Mouse (Mus musculus): Measurements from ENCODE around the gene Faah.

Gene Faah

DNA sequence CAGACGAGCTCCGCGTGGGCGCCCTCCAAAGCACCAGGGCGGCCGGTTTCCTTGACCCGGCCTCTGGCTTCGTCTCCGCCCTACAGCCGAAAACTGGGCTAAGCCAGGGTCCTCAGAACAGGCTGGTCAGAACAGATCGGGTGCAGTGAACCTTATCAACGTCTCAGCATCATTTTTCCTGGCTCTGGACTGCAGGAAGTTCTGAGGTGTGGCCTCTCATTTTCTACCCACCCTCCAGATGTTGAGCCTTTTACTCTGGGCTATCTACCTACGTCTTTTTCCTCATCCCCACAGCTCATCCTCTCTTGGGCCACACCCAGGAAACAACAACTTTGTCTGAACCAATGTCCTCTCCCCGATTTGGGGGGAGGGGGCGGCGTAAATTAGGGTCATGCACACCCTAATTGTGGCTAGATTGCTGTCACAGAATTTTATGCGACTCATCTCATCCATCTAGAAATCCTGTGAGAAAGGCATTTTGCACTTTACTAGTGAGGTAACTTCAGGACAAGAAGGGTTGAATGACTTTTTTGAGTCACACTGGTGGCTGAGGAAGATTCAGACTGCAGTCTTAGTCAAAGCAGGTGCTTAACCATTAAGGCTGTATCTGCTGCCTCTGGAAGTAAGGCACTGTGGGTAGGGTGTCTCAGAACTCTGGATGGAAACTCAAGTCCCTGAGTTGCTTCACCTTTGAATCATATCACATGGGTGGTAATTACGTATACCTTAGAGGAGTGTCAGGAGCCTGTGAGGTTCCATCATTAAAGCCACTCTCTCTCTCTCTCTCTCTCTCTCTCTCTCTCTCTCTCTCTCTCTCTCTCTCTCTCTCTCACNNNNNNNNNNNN lies at the start of gene Faah:
Faah (minus strand) TSS at position 25 of the 845 bp plus-strand sequence.
- no peak for DNase-seq (ENCODE audit: low read depth, low spot score)

GRCm38 (mm10) chr4:116063855-116064254 lies 46.1 kb upstream of the Faah start:
- no peak for DNase-seq (ENCODE audit: low read depth, low spot score)

- DNase-seq (ENCODE audit: low read depth, low spot score): no peak
These were observed 41.4 kb upstream of the Faah start for GRCm38 (mm10) chr4:116059012-116059726.

DNA sequence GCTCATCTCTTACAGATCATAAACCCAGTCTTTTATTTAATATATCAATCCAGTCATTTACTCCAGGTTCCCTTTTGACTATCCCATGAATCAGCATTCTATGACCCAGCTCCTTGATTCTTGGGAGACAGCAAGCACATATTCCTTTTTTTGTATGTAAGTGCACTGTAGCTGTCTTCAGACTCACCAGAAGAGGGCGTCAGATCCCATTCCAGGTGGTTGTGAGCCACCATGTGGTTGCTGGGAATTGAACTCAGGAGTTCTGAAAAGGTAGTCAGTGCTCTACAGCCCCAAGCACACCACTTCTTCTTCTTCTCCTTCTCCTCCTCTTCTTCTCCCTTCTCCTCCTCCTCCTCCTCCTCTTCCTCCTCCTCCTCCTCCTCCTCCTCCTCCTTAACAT lies 39.8 kb upstream of the Faah start:
- DNase-seq (ENCODE audit: low read depth, low spot score): no peak

GRCm38 (mm10) chr4:116053399-116053961 lies 35.8 kb upstream of the Faah start, which contains the start of gene Nsun4:
Nsun4 (minus strand) TSS chr4:116053876.
- DNase-seq (ENCODE audit: low read depth, low spot score): peak; percentile 94

DNA sequence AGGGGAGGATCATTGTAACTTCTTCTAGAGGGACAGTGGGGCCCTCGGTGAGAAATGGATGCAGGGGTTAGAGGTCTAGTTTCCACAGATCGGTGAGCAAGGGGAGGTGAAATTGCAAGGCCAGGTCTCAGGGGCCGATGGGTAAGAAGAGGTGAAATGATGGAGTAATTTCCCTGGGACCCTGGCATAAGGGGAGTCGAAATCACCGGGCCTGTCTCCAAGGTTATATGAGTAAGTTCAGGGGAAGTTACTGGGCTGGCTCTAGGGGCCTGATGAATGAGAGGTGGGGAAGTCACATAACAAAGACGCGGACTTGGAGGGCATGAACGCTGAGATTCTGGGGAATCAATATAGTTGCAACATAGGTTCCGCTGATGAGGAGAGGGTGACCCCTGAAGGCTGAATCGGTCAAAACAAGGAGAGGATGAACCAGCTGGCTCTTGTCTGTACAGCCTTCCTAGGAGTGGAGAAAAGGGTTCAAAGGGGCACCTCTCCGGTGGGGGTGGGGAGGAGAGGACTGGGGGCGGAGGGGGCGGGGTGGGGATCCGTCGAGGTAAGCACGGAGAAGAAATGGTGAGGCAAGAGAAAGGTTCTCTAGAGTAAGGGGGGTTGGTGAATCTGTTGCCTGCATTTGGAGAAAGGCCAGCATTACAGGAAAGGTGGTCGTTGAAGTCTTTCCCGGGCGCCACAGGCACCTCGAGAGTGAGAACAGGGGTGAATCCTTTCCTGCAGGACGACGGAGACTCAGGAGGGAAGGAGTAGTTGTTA lies 35.0 kb upstream of the Faah start:
- DNase-seq (ENCODE audit: low read depth, low spot score): no peak

GRCm38 (mm10) chr4:116049211-116049610 lies 31.5 kb upstream of the Faah start:
- DNase-seq (ENCODE audit: low read depth, low spot score): no peak

GRCm38 (mm10) chr4:116048130-116048920 lies 30.6 kb upstream of the Faah start:
- DNase-seq (ENCODE audit: low read depth, low spot score): no peak

GRCm38 (mm10) chr4:116047681-116048080 lies 30.0 kb upstream of the Faah start:
- DNase-seq (ENCODE audit: low read depth, low spot score): no peak

DNA sequence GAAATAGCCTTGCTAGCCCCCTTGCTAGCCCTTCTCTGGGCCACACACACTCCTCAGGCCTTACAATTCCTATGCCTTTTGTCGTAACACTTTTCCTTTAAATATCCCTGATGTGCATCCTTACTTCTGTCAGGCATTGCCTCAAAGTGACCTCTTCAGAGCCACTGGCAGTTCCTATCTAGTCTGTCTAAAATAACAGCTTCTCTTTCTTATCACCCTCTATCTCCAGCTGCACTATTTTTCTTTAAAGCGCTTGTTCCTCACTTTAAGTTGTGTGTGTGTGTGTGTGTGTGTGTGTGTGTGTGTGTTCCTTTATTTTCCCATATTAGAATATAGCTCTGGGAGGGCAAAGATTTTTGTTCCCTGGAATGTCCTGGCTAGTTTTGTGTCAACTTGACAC lies 28.9 kb upstream of the Faah start:
- no peak for DNase-seq (ENCODE audit: low read depth, low spot score)

DNA sequence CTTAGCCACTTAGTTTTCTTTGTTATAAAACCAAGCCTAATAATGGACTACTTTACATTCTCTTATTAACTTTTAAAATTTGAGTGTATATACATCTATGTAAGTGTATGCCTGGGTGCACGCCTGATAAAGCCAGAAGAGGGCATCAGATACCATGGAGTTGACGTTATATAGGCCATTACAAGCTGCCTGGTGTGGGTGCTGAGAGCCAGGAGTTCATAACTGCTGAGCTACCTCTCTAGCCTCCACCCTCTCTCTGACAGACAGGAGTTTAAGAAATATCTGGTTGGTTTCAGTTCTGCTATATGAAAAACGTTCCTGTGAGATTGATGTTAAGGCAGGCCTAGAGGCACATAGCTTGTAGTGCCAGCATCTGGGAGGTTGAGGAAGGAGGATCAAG lies 24.5 kb upstream of the Faah start:
- no peak for DNase-seq (ENCODE audit: low read depth, low spot score)

GRCm38 (mm10) chr4:116040466-116040865 lies 22.7 kb upstream of the Faah start:
- no peak for DNase-seq (ENCODE audit: low read depth, low spot score)

DNA sequence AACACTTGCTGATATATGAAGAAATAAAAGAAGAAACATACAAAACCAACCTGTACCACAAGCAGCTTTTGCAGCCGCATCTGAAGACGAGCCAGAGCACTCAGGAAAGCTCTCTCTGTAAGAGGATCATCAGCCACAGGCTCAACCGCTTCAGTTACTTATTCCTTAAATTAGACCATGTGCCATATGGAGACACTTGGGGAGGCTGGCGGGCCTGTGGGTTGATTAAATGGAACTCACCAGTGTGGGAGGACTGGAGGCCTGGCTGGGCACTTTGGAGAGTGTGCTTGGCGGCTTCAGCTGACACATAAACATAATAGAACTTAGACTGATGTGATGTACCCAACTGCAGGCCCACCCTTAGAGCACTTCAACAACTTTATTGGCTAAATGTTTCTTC lies 15.6 kb upstream of the Faah start:
- DNase-seq (ENCODE audit: low read depth, low spot score): peak; percentile 76

- DNase-seq (ENCODE audit: low read depth, low spot score): no peak
These were observed 15.2 kb upstream of the Faah start for GRCm38 (mm10) chr4:116032906-116033305.

DNA sequence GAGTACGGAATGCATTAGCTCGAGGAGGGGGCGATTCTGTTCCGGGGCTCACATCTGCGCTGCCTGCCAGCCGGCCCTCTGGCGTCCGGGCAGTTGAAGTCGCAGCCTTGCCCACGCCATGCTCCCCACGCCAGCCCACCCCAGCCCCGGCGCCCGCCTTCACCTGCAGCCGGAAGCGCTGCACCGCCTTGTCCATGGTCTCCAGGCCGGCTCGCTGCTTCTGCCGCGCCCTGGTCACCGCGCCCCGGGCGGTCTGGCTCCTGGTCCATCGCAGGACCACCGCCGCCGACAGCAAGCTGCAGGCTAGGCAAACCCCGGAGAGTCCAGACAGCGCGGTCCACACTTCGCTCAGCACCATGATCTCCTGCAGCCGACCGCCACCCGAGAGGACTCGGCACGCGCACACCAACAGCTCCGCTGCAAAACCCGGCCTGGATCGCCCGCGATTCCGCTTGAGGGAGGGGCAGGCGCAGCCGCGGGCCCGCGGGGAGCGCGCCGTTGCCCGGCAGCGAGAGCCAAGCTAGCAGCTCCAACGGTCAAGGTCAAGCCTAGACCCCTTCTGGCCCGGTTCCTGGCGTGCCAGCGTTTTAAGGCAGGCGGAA lies 325 bp downstream of the Faah start:
- DNase-seq (ENCODE audit: low read depth, low spot score): no peak

DNA sequence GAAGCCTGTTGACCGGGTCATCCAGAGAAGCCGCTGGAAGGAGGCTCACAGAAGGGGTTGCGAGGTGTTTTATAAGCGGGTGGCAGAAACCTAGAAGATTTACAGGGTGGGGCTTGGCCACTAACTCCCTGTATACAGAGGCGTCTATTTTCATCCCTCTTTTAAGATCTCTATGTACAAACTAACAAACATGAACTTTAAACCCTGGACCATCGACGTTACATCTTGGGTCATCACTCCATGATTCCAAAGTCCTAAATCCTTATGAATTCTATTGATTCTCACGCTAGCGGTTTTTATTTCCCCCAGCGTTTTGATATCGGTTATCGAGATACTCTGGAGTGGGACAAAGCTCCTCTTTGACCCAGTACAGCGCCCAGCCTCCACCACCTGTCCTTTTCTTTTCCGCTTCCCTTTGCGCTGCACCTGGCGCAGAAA lies 845 bp downstream of the Faah start:
- no peak for DNase-seq (ENCODE audit: low read depth, low spot score)

DNA sequence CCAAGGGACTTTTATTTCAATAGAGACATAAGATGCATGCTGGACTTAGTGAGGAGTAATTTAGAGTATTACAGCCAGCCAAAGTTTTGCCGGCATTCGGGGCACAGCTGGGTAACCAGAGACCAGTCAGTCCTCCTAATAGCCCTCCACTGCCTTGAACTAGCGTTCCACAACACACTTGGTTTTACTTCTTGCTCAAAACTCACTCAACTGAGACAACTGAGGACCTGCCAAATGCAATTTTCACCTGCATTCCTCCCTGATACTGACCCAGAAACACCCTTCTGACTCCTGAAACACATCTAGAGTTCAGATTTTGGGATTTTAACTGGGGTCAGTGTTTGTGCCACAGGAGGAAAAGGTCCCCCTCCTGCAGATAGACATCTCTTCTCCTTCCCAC lies 1.3 kb downstream of the Faah start:
- no peak for DNase-seq (ENCODE audit: low read depth, low spot score)

- DNase-seq (ENCODE audit: low read depth, low spot score): peak; percentile 66
These were observed 1.7 kb downstream of the Faah start for GRCm38 (mm10) chr4:116015996-116016395.

DNA sequence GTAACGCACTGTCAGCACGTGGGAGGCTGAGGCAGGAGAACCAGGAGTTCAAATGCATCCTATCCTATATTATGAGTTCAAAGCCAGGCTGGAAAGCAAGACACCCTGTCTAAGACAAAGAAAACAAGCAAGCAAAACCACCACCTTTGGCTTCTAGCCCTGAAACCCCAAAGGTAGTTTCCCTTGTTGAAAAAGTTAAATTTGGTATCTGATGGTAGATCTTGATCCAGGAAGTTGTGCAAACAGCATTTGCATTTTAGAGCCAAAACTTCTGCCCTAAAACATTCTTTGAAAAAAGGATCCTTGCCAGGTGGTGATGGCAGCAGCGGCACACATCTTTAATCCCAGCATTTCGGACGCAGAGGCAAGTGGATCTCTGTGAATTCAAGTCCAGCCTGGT lies 2.2 kb downstream of the Faah start:
- DNase-seq (ENCODE audit: low read depth, low spot score): no peak

DNA sequence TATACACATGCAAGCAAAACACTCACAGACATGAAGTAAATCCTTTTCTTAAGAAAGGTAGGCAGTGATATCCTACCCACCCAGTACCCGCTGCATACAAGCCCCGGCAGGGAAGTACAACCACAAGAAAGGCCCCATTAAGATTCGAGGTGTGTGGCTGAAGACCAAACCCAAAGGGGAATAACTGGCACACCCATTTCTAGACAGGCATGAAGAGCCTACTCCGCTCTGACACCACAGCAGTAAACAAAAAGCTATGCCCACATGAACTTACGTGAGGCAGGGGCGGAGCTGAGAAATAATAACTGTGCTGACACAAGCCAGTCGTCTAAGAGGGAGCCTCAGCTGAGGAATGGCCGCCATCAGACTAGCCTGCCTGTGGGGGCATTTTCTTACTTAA lies 7.5 kb downstream of the Faah start:
- DNase-seq (ENCODE audit: low read depth, low spot score): no peak

DNA sequence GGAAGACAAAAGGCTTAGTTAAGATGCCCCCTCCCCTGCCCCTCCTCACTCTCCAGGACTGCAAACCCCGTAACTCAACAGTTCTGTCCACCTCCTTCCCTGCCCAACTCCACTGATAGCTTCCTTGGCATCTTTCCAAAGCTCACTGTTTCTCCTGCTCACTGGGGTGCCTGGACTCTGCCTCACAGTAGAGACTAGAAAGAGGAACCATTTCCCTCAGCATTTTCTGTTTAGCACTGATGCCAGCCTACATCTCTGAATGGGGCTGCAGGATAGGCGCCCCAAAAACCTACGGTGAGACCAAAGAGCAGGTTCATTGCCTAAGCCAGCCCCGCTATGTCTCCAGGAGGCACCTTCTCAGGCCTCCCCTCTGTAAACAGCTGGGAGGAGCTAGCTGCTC lies 16.5 kb downstream of the Faah start:
- no peak for DNase-seq (ENCODE audit: low read depth, low spot score)
